Mouse (Mus musculus) stomach, embryonic 16.5 days (tissue): Measurements from ENCODE around the gene Prkacb. TPM values are rescaled to one million over a fixed set of nuclear protein-coding genes. Genes with fewer than 3 reads are reported as not detected.
"Not testable (repeated sequence)": the region's sequence is repeated elsewhere in the genome, so short reads cannot be mapped to it uniquely, and the experiment has no call there.

Experiments
- ATAC-seq: fragments of 200-750 bp; cut with Nextera tagmentation; 2 replicates; pipeline ENCODE4 v1.8.0; 2017; ENCODE audit warnings: moderate number of reproducible peaks, moderate TSS enrichment; ENCODE audit not compliant: insufficient read depth, low FRiP score
- H3K27ac ChIP-seq: fragments of 300-500 bp; sonication (generic); 2 replicates; pipeline ENCODE4 v1.5.1; 2014; ENCODE audit warnings: low read length
- H3K27me3 ChIP-seq: fragments of 300-500 bp; sonication (generic); 2 replicates; pipeline ENCODE4 v1.6.1; 2014; ENCODE audit warnings: low read length, control low read depth, mixed read lengths; ENCODE audit not compliant: control insufficient read depth, insufficient read depth
- H3K36me3 ChIP-seq: fragments of 300-500 bp; sonication (generic); 2 replicates; pipeline ENCODE4 v1.6.1; 2014; ENCODE audit warnings: low read length; ENCODE audit not compliant: control insufficient read depth, insufficient read depth
- H3K4me1 ChIP-seq: fragments of 300-500 bp; sonication (generic); 2 replicates; pipeline ENCODE4 v1.6.1; 2014; ENCODE audit warnings: low read length, control low read depth, mixed read lengths; ENCODE audit not compliant: control insufficient read depth, insufficient read depth
- H3K4me2 ChIP-seq: fragments of 300-500 bp; sonication (generic); 2 replicates; pipeline ENCODE4 v1.6.1; 2014; ENCODE audit warnings: low read depth, low read length, mixed read lengths
- H3K4me3 ChIP-seq: fragments of 300-500 bp; sonication (generic); replicated peaks from 2 replicates; pipeline ENCODE4 v1.5.1; 2014; ENCODE audit warnings: mild to moderate bottlenecking, low read length
- H3K9ac ChIP-seq: fragments of 300-500 bp; sonication (generic); 2 replicates; pipeline ENCODE4 v1.6.1; 2014; ENCODE audit warnings: low read length
- H3K9me3 ChIP-seq: fragments of 300-500 bp; sonication (generic); replicated peaks from 2 replicates; pipeline ENCODE4 v1.6.1; 2016; ENCODE audit warnings: low read length, control low read depth; ENCODE audit not compliant: control insufficient read depth
- WGBS: fragments of 180-500 bp; shearing (Covaris S2); extraction: QIAGEN DNeasy Blood & Tissue Kit; methylation state at CpG from one replicate; pipeline ENCODE4 v1.1.7; 2014; 5-methylcytosine and 5-hydroxymethylcytosine counted together
- polyA plus RNA-seq: library from polyadenylated mRNA; unstranded; fragments of >200 nt; fragmentation: Nextera tagmentation; extraction: Ambion mirVana; gene quantifications from 2 replicates; pipeline ENCODE4 v1.2.1, GENCODE M21; 2015

The Prkacb gene
- polyA plus RNA-seq, 1 experiment from 2014 or later, result 54.5 TPM

DNA sequence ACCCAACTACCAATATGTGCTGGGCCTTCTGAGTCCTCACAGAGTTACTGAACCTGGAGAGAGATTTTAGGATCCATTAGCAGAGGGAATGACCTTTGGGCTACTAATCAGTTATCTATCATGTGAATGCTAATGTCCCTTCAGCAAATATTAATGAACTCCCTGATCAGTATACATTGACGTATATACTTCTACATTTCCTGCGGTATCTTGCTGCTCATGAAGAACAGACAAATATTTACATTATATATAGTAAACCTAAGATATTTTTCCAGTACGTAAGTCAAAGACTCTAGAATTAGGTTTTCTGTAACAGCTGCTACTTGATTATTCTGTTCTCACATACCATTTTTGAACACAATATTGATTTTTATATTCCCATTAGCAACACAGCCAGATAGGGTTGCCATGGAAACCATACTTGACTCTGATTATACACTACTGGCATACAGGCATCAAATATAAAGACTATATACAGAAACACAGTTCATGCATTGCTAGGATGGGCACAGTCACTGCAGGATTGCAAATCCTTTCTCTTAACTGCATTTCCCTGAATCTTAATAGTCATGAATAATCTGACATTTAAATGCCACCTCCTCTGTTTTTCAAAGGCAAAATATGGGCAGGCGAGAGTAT is 71.1 kb downstream of the Prkacb start:
- H3K9ac ChIP-seq, result no peak overlapping the region
- H3K9me3 ChIP-seq, result no peaks in the 10 kb centered on the region
- no peak overlapping the region for H3K4me3 ChIP-seq
- no peak overlapping the region for H3K4me2 ChIP-seq
- no peak overlapping the region for H3K27ac ChIP-seq
- no peaks in the 10 kb centered on the region for H3K27me3 ChIP-seq
- 49% methylated on average over 4 of the region's 4 CpGs for WGBS
- peak; percentile 33; the same call in 1 of the 2 replicates for ATAC-seq
- H3K36me3 ChIP-seq, result peaks cover 15% of the 10 kb centered on the region; the same call in 1 of the 2 replicates
- H3K4me1 ChIP-seq, result no peaks in the 10 kb centered on the region

GRCm38 (mm10) chr3:146741158-146741557 is 71.6 kb downstream of the Prkacb start:
- H3K36me3 ChIP-seq, result peaks cover 15% of the 10 kb centered on the region; the same call in 1 of the 2 replicates
- no peaks in the 10 kb centered on the region for H3K4me1 ChIP-seq
- H3K4me2 ChIP-seq, result no peak overlapping the region
- no peaks in the 10 kb centered on the region for H3K27me3 ChIP-seq
- no peak overlapping the region for H3K27ac ChIP-seq
- no peak overlapping the region for H3K9ac ChIP-seq
- H3K9me3 ChIP-seq, result no peaks in the 10 kb centered on the region
- H3K4me3 ChIP-seq, result no peak overlapping the region
- 86% methylated on average over 5 of the region's 5 CpGs for WGBS
- ATAC-seq, result no peak

- H3K4me1 ChIP-seq, H3K36me3 ChIP-seq, H3K9me3 ChIP-seq, ATAC-seq, H3K9ac ChIP-seq, H3K27me3 ChIP-seq, H3K4me2 ChIP-seq, H3K4me3 ChIP-seq, H3K27ac ChIP-seq: not testable (repeated sequence)
- WGBS, result 85% methylated on average over 6 of the region's 6 CpGs
These were observed 76.6 kb downstream of the Prkacb start for GRCm38 (mm10) chr3:146736186-146736585.

GRCm38 (mm10) chr3:146735657-146736056 is 77.1 kb downstream of the Prkacb start:
- ATAC-seq, result no peak
- no peak overlapping the region for H3K4me2 ChIP-seq
- H3K9me3 ChIP-seq, result no peaks in the 10 kb centered on the region
- no peak overlapping the region for H3K4me3 ChIP-seq
- H3K27me3 ChIP-seq, result no peaks in the 10 kb centered on the region
- H3K9ac ChIP-seq, result no peak overlapping the region
- H3K36me3 ChIP-seq, result 0 out of 2 replicates have a peak, but pooled peaks cover 5% of the 10 kb centered on the region
- 60% methylated on average over 3 of the region's 3 CpGs for WGBS
- no peaks in the 10 kb centered on the region for H3K4me1 ChIP-seq
- no peak overlapping the region for H3K27ac ChIP-seq

DNA sequence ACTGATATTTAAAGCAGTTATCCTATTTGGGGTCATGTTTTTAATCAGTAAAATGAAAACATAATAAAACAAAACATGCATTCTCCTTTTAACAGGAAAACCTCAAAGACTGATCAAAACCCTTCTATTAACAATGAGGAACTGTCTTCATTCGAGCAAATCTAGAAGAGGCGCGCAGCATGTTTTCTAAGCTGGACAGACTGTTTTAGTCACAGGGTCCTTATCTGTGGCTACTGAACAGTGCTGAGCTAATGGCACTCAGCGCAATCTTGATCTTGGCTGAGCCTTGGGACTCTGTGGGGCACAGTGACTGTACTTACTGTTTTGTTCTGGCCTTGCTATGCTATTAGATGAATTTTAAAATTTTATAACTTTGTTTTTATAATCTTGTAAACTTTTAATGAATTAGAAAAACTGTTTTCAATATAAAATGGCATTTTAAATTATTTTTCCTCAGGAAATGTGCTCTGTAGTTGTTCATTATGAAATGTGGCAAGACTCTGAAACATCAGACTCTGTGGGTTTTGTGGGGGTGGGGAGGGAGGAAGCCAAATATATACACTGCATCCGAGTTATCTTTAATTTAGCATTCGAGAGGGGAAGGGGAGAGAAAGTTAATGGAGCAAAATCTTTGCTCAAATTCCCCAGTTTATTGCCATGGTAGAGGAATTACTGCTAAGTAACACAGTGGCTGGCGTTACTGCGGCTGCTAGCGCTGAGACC is 77.7 kb downstream of the Prkacb start:
- WGBS, result 81% methylated on average over 9 of the region's 9 CpGs
- Histone ChIP-seq H3K4me3 (no peak overlapping the region), H3K4me1 (no peaks in the 10 kb centered on the region), H3K9me3 (no peaks in the 10 kb centered on the region), H3K9ac (no peak overlapping the region), H3K36me3 (0 out of 2 replicates have a peak, but pooled peaks cover 5% of the 10 kb centered on the region), H3K4me2 (no peak overlapping the region), H3K27me3 (no peaks in the 10 kb centered on the region), H3K27ac (no peak overlapping the region)
- ATAC-seq, result no peak

DNA sequence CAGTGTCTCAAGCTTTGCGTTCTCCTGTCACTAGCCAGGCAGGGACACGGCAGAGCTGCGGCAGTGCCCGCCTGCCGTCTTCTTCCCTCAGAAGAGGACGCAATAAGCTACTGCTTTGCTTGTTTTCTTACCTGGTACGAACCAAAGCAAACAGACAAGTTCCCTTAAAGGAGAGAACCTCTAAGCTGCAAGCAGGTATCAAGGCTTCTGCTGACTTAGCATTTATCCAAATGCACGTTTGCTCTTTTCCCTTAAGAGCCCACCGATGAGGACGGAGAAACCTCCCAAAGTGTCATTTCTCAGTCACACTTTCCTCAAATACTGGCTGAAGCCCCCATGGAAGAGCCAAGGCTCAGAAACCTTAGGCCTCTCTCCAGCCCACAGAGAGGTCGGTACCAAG is 81.3 kb downstream of the Prkacb start:
- Histone ChIP-seq H3K27ac (no peak overlapping the region), H3K4me2 (no peak overlapping the region), H3K9ac (no peak overlapping the region), H3K9me3 (no peaks in the 10 kb centered on the region), H3K36me3 (peaks cover 19% of the 10 kb centered on the region), H3K4me1 (no peaks in the 10 kb centered on the region), H3K4me3 (no peak overlapping the region), H3K27me3 (no peaks in the 10 kb centered on the region)
- no peak for ATAC-seq
- WGBS, result 91% methylated on average over 11 of the region's 11 CpGs

DNA sequence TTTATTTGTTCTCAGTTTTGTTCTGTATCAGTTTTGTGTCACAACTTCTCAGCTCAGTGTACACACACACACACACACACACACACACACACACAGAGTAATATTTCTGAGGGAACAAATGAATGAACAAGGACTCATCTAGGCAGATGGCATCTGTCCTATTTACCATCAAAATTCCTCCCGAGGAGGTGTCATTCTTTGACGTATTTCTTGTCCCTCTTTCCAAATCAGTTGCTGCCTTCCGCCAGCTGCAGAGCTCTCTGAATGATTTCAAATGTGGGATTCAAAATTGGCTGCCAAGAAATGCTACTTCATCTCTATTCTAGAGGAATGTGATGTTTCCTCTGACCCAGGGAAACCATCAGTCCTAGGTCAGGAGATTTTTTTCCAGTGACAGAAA is 89.8 kb downstream of the Prkacb start:
- peaks cover 6% of the 10 kb centered on the region; the same call in 1 of the 2 replicates for H3K9me3 ChIP-seq
- H3K9ac ChIP-seq, result no peak overlapping the region
- peaks cover 16% of the 10 kb centered on the region for H3K36me3 ChIP-seq
- ATAC-seq, result no peak
- H3K4me3 ChIP-seq, result no peak overlapping the region
- no peaks in the 10 kb centered on the region for H3K4me1 ChIP-seq
- H3K27me3 ChIP-seq, result no peaks in the 10 kb centered on the region
- no peak overlapping the region for H3K4me2 ChIP-seq
- no peak overlapping the region for H3K27ac ChIP-seq
- 47% methylated on average over 3 of the region's 3 CpGs for WGBS

DNA sequence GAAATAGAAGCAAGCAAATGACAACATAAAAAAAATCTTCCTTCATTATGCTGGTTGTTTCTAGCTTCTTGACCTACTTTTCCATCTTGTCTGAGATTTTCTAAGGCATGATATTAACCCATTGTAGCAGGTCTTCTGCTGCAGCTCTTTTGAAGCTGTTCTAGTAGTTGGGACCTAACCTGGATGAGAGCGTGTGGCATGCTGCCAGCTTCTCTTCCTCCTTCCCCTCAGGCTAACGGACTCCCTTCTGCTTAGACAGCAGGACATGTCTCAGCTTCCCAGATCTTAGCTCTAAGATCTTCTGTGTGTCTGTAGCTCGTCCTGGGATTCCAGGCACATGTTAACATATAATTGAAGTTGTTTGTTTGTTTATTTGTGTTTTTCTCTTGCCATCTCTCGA is 93.1 kb downstream of the Prkacb start:
- Histone ChIP-seq H3K4me2 (no peak overlapping the region), H3K27me3 (no peaks in the 10 kb centered on the region), H3K9ac (no peak overlapping the region), H3K9me3 (no peaks in the 10 kb centered on the region), H3K4me1 (no peaks in the 10 kb centered on the region), H3K4me3 (no peak overlapping the region), H3K27ac (no peak overlapping the region), H3K36me3 (no peaks in the 10 kb centered on the region; the same call in 1 of the 2 replicates)
- ATAC-seq, result no peak
- 69% methylated on average over 4 of the region's 4 CpGs for WGBS

DNA sequence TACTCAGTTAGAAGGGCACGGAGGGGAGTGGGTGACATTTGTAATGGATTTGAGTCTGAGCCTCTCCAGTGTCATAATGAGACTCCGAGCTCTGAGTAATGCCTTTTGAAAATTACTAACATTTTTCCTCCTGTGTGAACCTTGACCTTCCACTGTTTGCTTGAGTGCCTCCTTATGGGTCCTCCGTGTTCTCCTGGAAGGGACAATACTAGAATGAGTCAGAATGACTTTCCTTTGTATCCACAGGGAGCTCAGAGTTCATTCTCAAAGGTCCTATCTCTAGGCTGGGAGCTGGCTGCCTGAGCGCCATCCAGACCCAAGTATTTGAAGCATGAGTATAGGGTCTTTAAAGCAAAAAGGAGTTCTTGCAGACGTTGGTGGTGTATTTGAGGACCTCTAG is 94.5 kb downstream of the Prkacb start:
- Histone ChIP-seq H3K4me1 (no peaks in the 10 kb centered on the region), H3K27ac (no peak overlapping the region), H3K36me3 (no peaks in the 10 kb centered on the region), H3K4me2 (no peak overlapping the region), H3K4me3 (no peak overlapping the region), H3K9ac (no peak overlapping the region), H3K9me3 (no peaks in the 10 kb centered on the region), H3K27me3 (no peaks in the 10 kb centered on the region)
- WGBS, result 53% methylated on average over 5 of the region's 5 CpGs
- peak; percentile 37; the same call in 1 of the 2 replicates for ATAC-seq
